Mouse (Mus musculus) forelimb bud, embryonic 11.5 days (tissue): ENCODE results near the gene Il23a.
"Not testable (repeated sequence)": the region's sequence is repeated elsewhere in the genome, so short reads cannot be mapped to it uniquely, and the experiment has no call there.

Experiments
- DNase-seq: peaks from one replicate; pipeline ENCODE4 v3.0.0-alpha.2; 2012; ENCODE audit warnings: low read depth, low spot score

Il23a gene

GRCm38 (mm10) chr10:128309654-128310053 lies 11.1 kb upstream of the Il23a start:
- no peak for DNase-seq

- peak; percentile 99 for DNase-seq
Measured at GRCm38 (mm10) chr10:128303126-128304021, 4.8 kb upstream of the Il23a start, which contains the start of gene Pan2. Gene Pan2, plus strand, starts transcription at chr10:128303335.

GRCm38 (mm10) chr10:128302785-128303125 lies 4.2 kb upstream of the Il23a start:
- DNase-seq, result no peak

GRCm38 (mm10) chr10:128302357-128302756 lies 3.8 kb upstream of the Il23a start:
- DNase-seq, result no peak

GRCm38 (mm10) chr10:128298243-128298642 lies 309 bp downstream of the Il23a start:
- no peak for DNase-seq

- DNase-seq, result no peak
Measured at GRCm38 (mm10) chr10:128297622-128298021, 930 bp downstream of the Il23a start.

GRCm38 (mm10) chr10:128297221-128297620 lies 1.3 kb downstream of the Il23a start:
- DNase-seq, result no peak

GRCm38 (mm10) chr10:128296370-128297090 lies 2.0 kb downstream of the Il23a start:
- DNase-seq, result no peak

GRCm38 (mm10) chr10:128290594-128290993 lies 8.0 kb downstream of the Il23a start:
- not testable (repeated sequence) for DNase-seq

- peak; percentile 72 for DNase-seq
Measured at GRCm38 (mm10) chr10:128283604-128284579, 14.7 kb downstream of the Il23a start.

- DNase-seq, result no peak
Measured at GRCm38 (mm10) chr10:128282886-128283450, 15.6 kb downstream of the Il23a start.

- no peak for DNase-seq
Measured at GRCm38 (mm10) chr10:128281682-128282081, 16.9 kb downstream of the Il23a start.

GRCm38 (mm10) chr10:128280943-128281342 lies 17.6 kb downstream of the Il23a start:
- DNase-seq, result no peak

- no peak for DNase-seq
Measured at GRCm38 (mm10) chr10:128278158-128278557, 20.4 kb downstream of the Il23a start.

- not testable (repeated sequence) for DNase-seq
Measured at GRCm38 (mm10) chr10:128275374-128275773, 23.2 kb downstream of the Il23a start.

- DNase-seq, result not testable (repeated sequence)
Measured at GRCm38 (mm10) chr10:128272819-128273439, 25.6 kb downstream of the Il23a start.

GRCm38 (mm10) chr10:128271883-128272282 lies 26.7 kb downstream of the Il23a start:
- DNase-seq, result no peak

GRCm38 (mm10) chr10:128270866-128271265 lies 27.7 kb downstream of the Il23a start:
- no peak for DNase-seq

- peak; percentile 96 for DNase-seq
Measured at GRCm38 (mm10) chr10:128270287-128270841, 28.2 kb downstream of the Il23a start, which contains the start of gene Stat2. Gene Stat2, plus strand, starts transcription at chr10:128270559.

GRCm38 (mm10) chr10:128269206-128269910 lies 29.2 kb downstream of the Il23a start:
- DNase-seq, result no peak
